Mouse (Mus musculus): Measurements from ENCODE around the gene Gsg1. TPM values are rescaled to one million over a fixed set of nuclear protein-coding genes. Genes with fewer than 3 reads are reported as not detected.

Gene Gsg1
- polyA plus RNA-seq, 1 experiment from 2014 or later = 0.45 TPM

- WGBS = 89% methylated on average over 6 of the region's 6 CpGs
- ATAC-seq (ENCODE audit: low FRiP score, low read depth) = no peak
- H3K36me3 ChIP-seq = no peaks in the 10 kb centered on the region
These were observed 51.5 kb downstream of the Gsg1 start for GRCm38 (mm10) chr6:135202668-135203067.

GRCm38 (mm10) chr6:135200122-135200957, 53.8 kb downstream of the Gsg1 start:
- no peaks in the 10 kb centered on the region for H3K36me3 ChIP-seq
- H3K4me2 ChIP-seq (replicated peaks) = no peak overlapping the region
- H3K27ac ChIP-seq (replicated peaks) = no peak overlapping the region
- WGBS = 91% methylated on average over 16 of the region's 16 CpGs
- H3K9ac ChIP-seq (replicated peaks) = no peak overlapping the region
- ATAC-seq (ENCODE audit: low FRiP score, low read depth) = no peak
- peaks cover 17% of the 10 kb centered on the region for H3K4me1 ChIP-seq
- peaks cover 14% of the 10 kb centered on the region for H3K27me3 ChIP-seq
- 0 out of 2 replicates have a peak, but pooled peaks cover 2% of the 10 kb centered on the region for H3K9me3 ChIP-seq
- no peak overlapping the region for H3K4me3 ChIP-seq

More at GRCm38 (mm10) chr6:135202668-135203067, 51.5 kb downstream of the Gsg1 start:
- Histone ChIP-seq H3K4me3 (no peak overlapping the region), H3K27ac (replicated peaks) (no peak overlapping the region), H3K4me1 (peaks cover 14% of the 10 kb centered on the region), H3K9ac (replicated peaks) (no peak overlapping the region), H3K27me3 (no peaks in the 10 kb centered on the region), H3K4me2 (replicated peaks) (no peak overlapping the region), H3K9me3 (0 out of 2 replicates have a peak, but pooled peaks cover 2% of the 10 kb centered on the region)

- no peak overlapping the region for H3K27ac ChIP-seq (replicated peaks)
- 49% methylated on average over 6 of the region's 6 CpGs for WGBS
- peak overlapping the region; percentile 82 for H3K4me3 ChIP-seq
- no peak overlapping the region for H3K9ac ChIP-seq (replicated peaks)
- peaks cover 19% of the 10 kb centered on the region for H3K4me1 ChIP-seq
- no peak for ATAC-seq (ENCODE audit: low FRiP score, low read depth)
- peaks cover 14% of the 10 kb centered on the region for H3K27me3 ChIP-seq
- H3K4me2 ChIP-seq (replicated peaks) = peak overlapping the region; percentile 89
- no peaks in the 10 kb centered on the region for H3K36me3 ChIP-seq
- H3K9me3 ChIP-seq = 0 out of 2 replicates have a peak, but pooled peaks cover 2% of the 10 kb centered on the region
These were observed 55.4 kb downstream of the Gsg1 start for GRCm38 (mm10) chr6:135198726-135199125.

GRCm38 (mm10) chr6:135197921-135198532, 56.1 kb downstream of the Gsg1 start, which contains the start of the genes Fam234b and Hebp1:
Gene Fam234b (plus strand): TSS chr6:135197977.
Gene Hebp1 (minus strand): TSS chr6:135198022.
- Histone ChIP-seq H3K4me3 (peak within 1 kb of the TSS; percentile 82), H3K27ac (replicated peaks) (peak within 1 kb of the TSS; percentile 76), H3K4me1 (peaks cover 24% of the 10 kb centered on the region), H3K9ac (replicated peaks) (peak within 1 kb of the TSS; percentile 83), H3K27me3 (peaks cover 14% of the 10 kb centered on the region), H3K4me2 (replicated peaks) (peak within 1 kb of the TSS; percentile 89), H3K36me3 (no peaks in the 10 kb centered on the region), H3K9me3 (0 out of 2 replicates have a peak, but pooled peaks cover 2% of the 10 kb centered on the region)
- under 1% methylated on average over 52 of the region's 52 CpGs for WGBS
- peak; percentile 92 for ATAC-seq (ENCODE audit: low FRiP score, low read depth)

GRCm38 (mm10) chr6:135197446-135197845, 56.7 kb downstream of the Gsg1 start:
- Histone ChIP-seq H3K9me3 (no peaks in the 10 kb centered on the region), H3K36me3 (no peaks in the 10 kb centered on the region), H3K27ac (replicated peaks) (peak overlapping the region; percentile 76; the same call in 1 of the 2 replicates), H3K4me3 (peak overlapping the region; percentile 82), H3K9ac (replicated peaks) (peak overlapping the region; percentile 83; the same call in 1 of the 2 replicates), H3K4me1 (peaks cover 25% of the 10 kb centered on the region), H3K27me3 (peaks cover 14% of the 10 kb centered on the region), H3K4me2 (replicated peaks) (peak overlapping the region; percentile 89)
- WGBS = 27% methylated on average over 7 of the region's 7 CpGs
- ATAC-seq (ENCODE audit: low FRiP score, low read depth) = no peak

- no peak overlapping the region for H3K27ac ChIP-seq (replicated peaks)
- no peak overlapping the region for H3K4me3 ChIP-seq
- peaks cover 14% of the 10 kb centered on the region for H3K27me3 ChIP-seq
- no peaks in the 10 kb centered on the region for H3K36me3 ChIP-seq
- peaks cover 25% of the 10 kb centered on the region for H3K4me1 ChIP-seq
- no peaks in the 10 kb centered on the region for H3K9me3 ChIP-seq
- H3K9ac ChIP-seq (replicated peaks) = no peak overlapping the region
- no peak for ATAC-seq (ENCODE audit: low FRiP score, low read depth)
- H3K4me2 ChIP-seq (replicated peaks) = no peak overlapping the region
- 80% methylated on average over 8 of the region's 8 CpGs for WGBS
These were observed 57.4 kb downstream of the Gsg1 start for GRCm38 (mm10) chr6:135196707-135197106.

GRCm38 (mm10) chr6:135194907-135195306, 59.2 kb downstream of the Gsg1 start:
- 81% methylated on average over 4 of the region's 4 CpGs for WGBS
- no peak overlapping the region for H3K4me2 ChIP-seq (replicated peaks)
- H3K4me3 ChIP-seq = no peak overlapping the region
- H3K27ac ChIP-seq (replicated peaks) = no peak overlapping the region
- ATAC-seq (ENCODE audit: low FRiP score, low read depth) = no peak
- H3K36me3 ChIP-seq = no peaks in the 10 kb centered on the region
- H3K9ac ChIP-seq (replicated peaks) = no peak overlapping the region
- H3K9me3 ChIP-seq = no peaks in the 10 kb centered on the region
- H3K27me3 ChIP-seq = peaks cover 14% of the 10 kb centered on the region
- H3K4me1 ChIP-seq = peaks cover 27% of the 10 kb centered on the region

- H3K9ac ChIP-seq (replicated peaks) = no peak overlapping the region
- H3K27ac ChIP-seq (replicated peaks) = no peak overlapping the region
- WGBS = 28% methylated on average over 4 of the region's 4 CpGs
- peaks cover 19% of the 10 kb centered on the region for H3K4me1 ChIP-seq
- H3K4me2 ChIP-seq (replicated peaks) = no peak overlapping the region
- peaks cover 14% of the 10 kb centered on the region for H3K27me3 ChIP-seq
- H3K4me3 ChIP-seq = no peak overlapping the region
- no peaks in the 10 kb centered on the region for H3K36me3 ChIP-seq
- no peak for ATAC-seq (ENCODE audit: low FRiP score, low read depth)
- no peaks in the 10 kb centered on the region for H3K9me3 ChIP-seq
These were observed 60.4 kb downstream of the Gsg1 start for GRCm38 (mm10) chr6:135193733-135194132.

GRCm38 (mm10) chr6:135192993-135193392, 61.2 kb downstream of the Gsg1 start:
- no peak overlapping the region for H3K9ac ChIP-seq (replicated peaks)
- no peaks in the 10 kb centered on the region for H3K36me3 ChIP-seq
- ATAC-seq (ENCODE audit: low FRiP score, low read depth) = no peak
- H3K4me2 ChIP-seq (replicated peaks) = no peak overlapping the region
- WGBS = 71% methylated on average over 8 of the region's 8 CpGs
- no peaks in the 10 kb centered on the region for H3K9me3 ChIP-seq
- peaks cover 14% of the 10 kb centered on the region for H3K27me3 ChIP-seq
- H3K27ac ChIP-seq (replicated peaks) = no peak overlapping the region
- peaks cover 15% of the 10 kb centered on the region for H3K4me1 ChIP-seq
- no peak overlapping the region for H3K4me3 ChIP-seq

GRCm38 (mm10) chr6:135191906-135192305, 62.2 kb downstream of the Gsg1 start:
- Histone ChIP-seq H3K4me3 (no peak overlapping the region), H3K9ac (replicated peaks) (no peak overlapping the region), H3K4me1 (0 out of 2 replicates have a peak, but pooled peaks cover 10% of the 10 kb centered on the region), H3K27me3 (peaks cover 13% of the 10 kb centered on the region), H3K36me3 (no peaks in the 10 kb centered on the region), H3K27ac (replicated peaks) (no peak overlapping the region), H3K4me2 (replicated peaks) (no peak overlapping the region), H3K9me3 (no peaks in the 10 kb centered on the region)
- WGBS = 84% methylated on average over 1 of the region's 1 CpGs
- no peak for ATAC-seq (ENCODE audit: low FRiP score, low read depth)

- Histone ChIP-seq H3K9me3 (no peaks in the 10 kb centered on the region), H3K9ac (replicated peaks) (no peak overlapping the region), H3K27me3 (no peaks in the 10 kb centered on the region), H3K4me3 (no peak overlapping the region), H3K4me2 (replicated peaks) (no peak overlapping the region), H3K4me1 (0 out of 2 replicates have a peak, but pooled peaks cover 10% of the 10 kb centered on the region), H3K36me3 (no peaks in the 10 kb centered on the region), H3K27ac (replicated peaks) (no peak overlapping the region)
- no peak for ATAC-seq (ENCODE audit: low FRiP score, low read depth)
- 44% methylated on average over 6 of the region's 6 CpGs for WGBS
These were observed 64.0 kb downstream of the Gsg1 start for GRCm38 (mm10) chr6:135190122-135190521.

- H3K27me3 ChIP-seq = no peaks in the 10 kb centered on the region
- H3K4me2 ChIP-seq (replicated peaks) = no peak overlapping the region
- no peaks in the 10 kb centered on the region for H3K9me3 ChIP-seq
- no peaks in the 10 kb centered on the region for H3K36me3 ChIP-seq
- H3K4me1 ChIP-seq = 0 out of 2 replicates have a peak, but pooled peaks cover 6% of the 10 kb centered on the region
- H3K27ac ChIP-seq (replicated peaks) = no peak overlapping the region
- no peak overlapping the region for H3K9ac ChIP-seq (replicated peaks)
- no peak for ATAC-seq (ENCODE audit: low FRiP score, low read depth)
- no peak overlapping the region for H3K4me3 ChIP-seq
- WGBS = 74% methylated on average over 4 of the region's 4 CpGs
These were observed 65.5 kb downstream of the Gsg1 start for GRCm38 (mm10) chr6:135188629-135189028.

Measured in midbrain, embryonic 12.5 days (tissue).